Comparison of ENCODE assay signal across 13 mouse cellular contexts in the genomic region with DNA sequence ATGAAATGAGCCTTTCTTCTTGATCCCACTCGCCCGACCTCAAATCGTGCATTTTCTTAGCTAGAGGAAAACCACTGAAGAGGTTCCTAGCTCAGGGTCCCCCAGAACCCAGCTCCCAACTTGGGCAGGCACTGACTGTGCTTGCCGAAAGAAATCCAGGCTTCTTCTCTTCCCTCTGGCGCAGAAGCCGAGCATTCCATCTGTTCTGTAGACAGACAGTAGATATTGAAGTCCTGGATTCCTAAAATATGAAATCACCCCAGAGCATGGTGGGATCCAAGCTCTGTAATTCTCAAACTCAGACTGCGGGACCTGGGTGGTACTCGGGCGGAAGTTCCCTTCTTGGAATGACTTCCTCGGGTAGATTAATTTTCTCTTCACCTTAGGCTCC. TPM values are rescaled to one million over a fixed set of nuclear protein-coding genes. Genes with fewer than 3 reads are reported as not detected.
DNase-seq lines count a peak whose midpoint lies in the region; ATAC-seq and TF ChIP-seq lines count a peak whose summit lies in the region.
"Had no signal": no experiment of that assay in that cellular context is flagged by ENCODE, and none has a peak within 500 bp of the region (broad histone marks: within the 10 kb centered on the region; RNA-seq: fewer than 3 reads in every experiment).

No protein-coding gene starts in this region.

- 46% methylated on average over 10 of the region's 10 CpGs for WGBS in heart, adult 2 months
- 54% methylated on average over 10 of the region's 10 CpGs for WGBS in embryonic facial prominence, embryonic 10.5 days
- WGBS in midbrain, embryonic 11.5 days, result 55% methylated on average over 10 of the region's 10 CpGs
- WGBS in liver, embryonic 12.5 days (ENCODE audit: insufficient replicate concordance), result 51% methylated on average over 10 of the region's 10 CpGs

- TF ChIP-seq EP300 in heart, adult 2 months (IDR thresholded peaks at IDR 0.05; ENCODE audit: insufficient read depth, low read depth, low read length), result no peak

- no peak for TF ChIP-seq CTCF in heart, adult 2 months (IDR thresholded peaks at IDR 0.05)

- no peaks in the 10 kb centered on the region for H3K9me3 ChIP-seq in embryonic facial prominence, embryonic 10.5 days
- H3K9me3 ChIP-seq in midbrain, embryonic 11.5 days (ENCODE audit: control insufficient read depth, low read length), result no peaks in the 10 kb centered on the region
- no peaks in the 10 kb centered on the region for H3K9me3 ChIP-seq in liver, embryonic 12.5 days (replicated peaks)

- no peak overlapping the region for H3K4me3 ChIP-seq in heart, adult 2 months
- peak overlapping the region; percentile 42 for H3K4me3 ChIP-seq in embryonic facial prominence, embryonic 10.5 days
- H3K4me3 ChIP-seq in midbrain, embryonic 11.5 days (ENCODE audit: low read depth, low read length), result no peak overlapping the region
- H3K4me3 ChIP-seq in liver, embryonic 12.5 days, result no peak overlapping the region

- no peak overlapping the region for H3K9ac ChIP-seq in heart, adult 2 months (ENCODE audit: low read depth, low read length)
- peak overlapping the region; percentile 0; the same call in 1 of the 2 replicates for H3K9ac ChIP-seq in midbrain, embryonic 11.5 days (ENCODE audit: low read length)
- H3K9ac ChIP-seq in liver, embryonic 12.5 days, result no peak overlapping the region

- TF ChIP-seq POLR2A in heart, adult 2 months (IDR thresholded peaks at IDR 0.05; ENCODE audit: insufficient read depth, low read depth, low read length), result no peak

- no peak overlapping the region; the same call in 1 of the 2 replicates for H3K4me2 ChIP-seq in midbrain, embryonic 11.5 days
- no peak overlapping the region for H3K4me2 ChIP-seq in liver, embryonic 12.5 days

- H3K36me3 ChIP-seq in heart, adult 2 months (ENCODE audit: control insufficient read depth, insufficient read depth, low read length), result no peaks in the 10 kb centered on the region
- H3K36me3 ChIP-seq in embryonic facial prominence, embryonic 10.5 days (replicated peaks), result no peaks in the 10 kb centered on the region
- H3K36me3 ChIP-seq in midbrain, embryonic 11.5 days (ENCODE audit: control insufficient read depth, insufficient read depth, low read length), result no peaks in the 10 kb centered on the region
- H3K36me3 ChIP-seq in liver, embryonic 12.5 days, result no peaks in the 10 kb centered on the region

- H3K4me1 ChIP-seq in heart, adult 2 months (ENCODE audit: control insufficient read depth, insufficient read depth, low read length), result no peaks in the 10 kb centered on the region; the same call in 1 of the 2 replicates
- peaks cover 27% of the 10 kb centered on the region for H3K4me1 ChIP-seq in embryonic facial prominence, embryonic 10.5 days
- H3K4me1 ChIP-seq in midbrain, embryonic 11.5 days (ENCODE audit: control insufficient read depth, insufficient read depth, low read length), result peaks cover 23% of the 10 kb centered on the region
- H3K4me1 ChIP-seq in liver, embryonic 12.5 days, result peaks cover 17% of the 10 kb centered on the region

- intact Hi-C loops in heart, adult 2 months (cut with DNase I), result no loop called here

- no peak for ATAC-seq in midbrain, embryonic 11.5 days (ENCODE audit: low FRiP score)
- no peak for ATAC-seq in liver, embryonic 12.5 days
- no peak for ATAC-seq in granulocyte monocyte progenitor cell, adult 5-6 weeks (replicated peaks; ENCODE audit: poor library complexity, severe bottlenecking)

- H3K27me3 ChIP-seq in heart, adult 2 months (ENCODE audit: control insufficient read depth, insufficient read depth, low read length), result no peaks in the 10 kb centered on the region
- peaks cover 2% of the 10 kb centered on the region for H3K27me3 ChIP-seq in embryonic facial prominence, embryonic 10.5 days (replicated peaks; ENCODE audit: low read depth, poor library complexity, severe bottlenecking)
- H3K27me3 ChIP-seq in midbrain, embryonic 11.5 days (ENCODE audit: control insufficient read depth, insufficient read depth, low read length), result no peaks in the 10 kb centered on the region
- H3K27me3 ChIP-seq in liver, embryonic 12.5 days (replicated peaks), result peaks cover 37% of the 10 kb centered on the region

- H3K79me2 ChIP-seq in heart, adult 2 months (replicated peaks; ENCODE audit: control insufficient read depth, insufficient read depth, low read length), result no peaks in the 10 kb centered on the region

- DNase-seq in heart, adult 2 months, result no peak
- no peak for DNase-seq in heart, adult 18-20 months
- no peak for DNase-seq in embryonic facial prominence, embryonic 10.5 days (ENCODE audit: low spot score)
- peak; percentile 15 for DNase-seq in heart, postnatal 4 days
- no peak for DNase-seq in midbrain, embryonic 11.5 days (ENCODE audit: low spot score, missing footprints)
- DNase-seq in retina, postnatal 1 day, result no peak
- DNase-seq: B cell, adult 2 months; cerebellum, adult 11 months; gastrocnemius, postnatal 36 days; thymus, postnatal 14 days had no signal

- peak overlapping the region; percentile 49; the same call in 1 of the 2 replicates for H3K27ac ChIP-seq in heart, adult 2 months
- H3K27ac ChIP-seq in embryonic facial prominence, embryonic 10.5 days (replicated peaks), result no peak overlapping the region
- H3K27ac ChIP-seq in midbrain, embryonic 11.5 days (ENCODE audit: low read depth, low read length), result no peak overlapping the region
- no peak overlapping the region for H3K27ac ChIP-seq in liver, embryonic 12.5 days

RNA-seq across cellular contexts. Expression of a gene that starts 5.0 kb away (rescaled TPM):
- under 1 TPM in 1 of 2 experiments, not detected in 1; 0.27 TPM for total RNA-seq in heart, adult 2 months (2021)
- polyA plus RNA-seq in heart, adult 2 months (2012; rRNA removed), result 0.67 and 0.96 TPM in 2 replicates
- not detected for total RNA-seq in heart, adult 18-20 months (2021)
- polyA plus RNA-seq in embryonic facial prominence, embryonic 10.5 days (2016; fragmentation: Nextera tagmentation; extraction: Ambion mirVana), result 25.4 and 28.7 TPM in 2 replicates
- total RNA-seq in heart, postnatal 4 days (2021), result under 1 TPM; 0.19 to 0.25 TPM
- 150 and 154 TPM in 2 replicates for polyA plus RNA-seq in midbrain, embryonic 11.5 days (2014; fragmentation: Nextera tagmentation; extraction: Ambion mirVana)
- polyA plus RNA-seq in liver, embryonic 12.5 days (2016; fragmentation: Nextera tagmentation; extraction: Ambion mirVana), result 0.22 and 0.44 TPM in 2 replicates
- total RNA-seq in granulocyte monocyte progenitor cell, adult 5-6 weeks (2014; fragmentation: Nextera tagmentation), result not detected in 2 replicates
- total RNA-seq in granulocyte monocyte progenitor cell, adult 5-6 weeks (2017), result not detected in 2 replicates
- total RNA-seq: gastrocnemius, postnatal 36 days had no signal

RNA-seq across cellular contexts. Expression of a gene that starts 7.0 kb away (rescaled TPM):
- 1 to 10 TPM in 1 of 2 experiments, under 1 TPM in 1; 0.99 to 1.3 TPM for total RNA-seq in heart, adult 2 months (2021)
- polyA plus RNA-seq in heart, adult 2 months (2012; rRNA removed), result 0.44 and 1.2 TPM in 2 replicates
- 1 to 10 TPM; 1.8 to 2.2 TPM for total RNA-seq in heart, adult 18-20 months (2021)
- 1.8 and 3.2 TPM in 2 replicates for polyA plus RNA-seq in embryonic facial prominence, embryonic 10.5 days (2016; fragmentation: Nextera tagmentation; extraction: Ambion mirVana)
- 1 to 10 TPM; 1.3 to 2.5 TPM for total RNA-seq in heart, postnatal 4 days (2021)
- polyA plus RNA-seq in midbrain, embryonic 11.5 days (2014; fragmentation: Nextera tagmentation; extraction: Ambion mirVana), result 15.3 TPM in 2 replicates
- polyA plus RNA-seq in liver, embryonic 12.5 days (2016; fragmentation: Nextera tagmentation; extraction: Ambion mirVana), result not detected in 2 replicates
- not detected in 2 replicates for total RNA-seq in granulocyte monocyte progenitor cell, adult 5-6 weeks (2014; fragmentation: Nextera tagmentation)
- not detected in 2 replicates for total RNA-seq in granulocyte monocyte progenitor cell, adult 5-6 weeks (2017)

RNA-seq across cellular contexts. Expression of a gene that starts 29.4 kb away (rescaled TPM):
- total RNA-seq in heart, adult 2 months (2021), result not detected
- 1.1 and 2.2 TPM in 2 replicates for polyA plus RNA-seq in heart, adult 2 months (2012; rRNA removed)
- not detected for total RNA-seq in heart, adult 18-20 months (2021)
- polyA plus RNA-seq in embryonic facial prominence, embryonic 10.5 days (2016; fragmentation: Nextera tagmentation; extraction: Ambion mirVana), result 0.56 and 0.60 TPM in 2 replicates
- not detected for total RNA-seq in heart, postnatal 4 days (2021)
- polyA plus RNA-seq in midbrain, embryonic 11.5 days (2014; fragmentation: Nextera tagmentation; extraction: Ambion mirVana), result 0.12 TPM in 1 of 2 replicates, not detected in the other
- 0.13 and 0.31 TPM in 2 replicates for polyA plus RNA-seq in liver, embryonic 12.5 days (2016; fragmentation: Nextera tagmentation; extraction: Ambion mirVana)
- total RNA-seq in granulocyte monocyte progenitor cell, adult 5-6 weeks (2014; fragmentation: Nextera tagmentation), result not detected in 2 replicates
- 6.9 TPM in 1 of 2 replicates, not detected in the other for total RNA-seq in granulocyte monocyte progenitor cell, adult 5-6 weeks (2017)
- total RNA-seq: gastrocnemius, postnatal 36 days; left cerebral cortex, postnatal 36 days had no signal

RNA-seq across cellular contexts. Expression of a gene that starts 30.0 kb away (rescaled TPM):
- 10 to 100 TPM; 62.0 to 64.1 TPM for total RNA-seq in heart, adult 2 months (2021)
- 43.9 and 65.8 TPM in 2 replicates for polyA plus RNA-seq in heart, adult 2 months (2012; rRNA removed)
- 10 to 100 TPM; 66.2 to 74.9 TPM for total RNA-seq in heart, adult 18-20 months (2021)
- 68.5 and 71.4 TPM in 2 replicates for polyA plus RNA-seq in embryonic facial prominence, embryonic 10.5 days (2016; fragmentation: Nextera tagmentation; extraction: Ambion mirVana)
- 10 to 100 TPM; 60.8 to 62.6 TPM for total RNA-seq in heart, postnatal 4 days (2021)
- polyA plus RNA-seq in midbrain, embryonic 11.5 days (2014; fragmentation: Nextera tagmentation; extraction: Ambion mirVana), result 71.1 and 73.3 TPM in 2 replicates
- polyA plus RNA-seq in liver, embryonic 12.5 days (2016; fragmentation: Nextera tagmentation; extraction: Ambion mirVana), result 56.4 and 61.8 TPM in 2 replicates
- 32.5 and 49.1 TPM in 2 replicates for total RNA-seq in granulocyte monocyte progenitor cell, adult 5-6 weeks (2014; fragmentation: Nextera tagmentation)
- 56.3 and 60.6 TPM in 2 replicates for total RNA-seq in granulocyte monocyte progenitor cell, adult 5-6 weeks (2017)
